Mouse (Mus musculus) liver, embryonic 12.5 days (tissue): ENCODE results near the gene Bcat2. TPM values are rescaled to one million over a fixed set of nuclear protein-coding genes. Genes with fewer than 3 reads are reported as not detected.

Experiments used
- ATAC-seq: fragments of 200-750 bp; cut with Nextera tagmentation; 2 replicates; pipeline ENCODE4 v1.8.0; 2017; ENCODE audit warnings: moderate number of reproducible peaks, mild to moderate bottlenecking, moderate library complexity
- H3K27ac ChIP-seq: fragments of 300-500 bp; sonication (generic); 2 replicates; pipeline ENCODE4 v1.5.1; 2016; ENCODE audit warnings: mild to moderate bottlenecking
- H3K27me3 ChIP-seq: fragments of 300-500 bp; sonication (generic); replicated peaks from 2 replicates; pipeline ENCODE4 v1.6.1; 2016; ENCODE audit warnings: mild to moderate bottlenecking, moderate library complexity
- H3K36me3 ChIP-seq: fragments of 300-500 bp; sonication (generic); 2 replicates; pipeline ENCODE4 v1.6.1; 2016; ENCODE audit warnings: mild to moderate bottlenecking, moderate library complexity
- H3K4me1 ChIP-seq: fragments of 300-500 bp; sonication (generic); 2 replicates; pipeline ENCODE4 v1.6.1; 2016
- H3K4me2 ChIP-seq: fragments of 300-500 bp; sonication (generic); 2 replicates; pipeline ENCODE4 v1.6.1; 2016; ENCODE audit warnings: mild to moderate bottlenecking, moderate library complexity
- H3K4me3 ChIP-seq: fragments of 300-500 bp; sonication (generic); 2 replicates; pipeline ENCODE4 v1.5.1; 2016; ENCODE audit warnings: mild to moderate bottlenecking, moderate library complexity
- H3K9ac ChIP-seq: fragments of 300-500 bp; sonication (generic); 2 replicates; pipeline ENCODE4 v1.6.1; 2016; ENCODE audit warnings: mild to moderate bottlenecking, moderate library complexity
- H3K9me3 ChIP-seq: fragments of 300-500 bp; sonication (generic); replicated peaks from 2 replicates; pipeline ENCODE4 v1.6.1; 2016; ENCODE audit warnings: mild to moderate bottlenecking, moderate library complexity
- WGBS: fragments of 180-500 bp; shearing (Covaris S2); methylation state at CpG from one replicate; pipeline ENCODE4 v1.1.7; 2016; ENCODE audit not compliant: insufficient replicate concordance; 5-methylcytosine and 5-hydroxymethylcytosine counted together
- polyA plus RNA-seq: library from polyadenylated mRNA; unstranded; fragments of >200 nt; fragmentation: Nextera tagmentation; extraction: Ambion mirVana; gene quantifications from 2 replicates; pipeline ENCODE4 v1.2.1, GENCODE M21; 2016

The Bcat2 gene
- polyA plus RNA-seq, 1 experiment from 2014 or later: 54.7 TPM

- Histone ChIP-seq H3K4me3 (no peak overlapping the region), H3K36me3 (peaks cover 7% of the 10 kb centered on the region), H3K27me3 (peaks cover 25% of the 10 kb centered on the region; the same call in 1 of the 2 replicates), H3K4me2 (peak overlapping the region; percentile 34), H3K27ac (no peak overlapping the region), H3K4me1 (peaks cover 39% of the 10 kb centered on the region), H3K9ac (no peak overlapping the region), H3K9me3 (no peaks in the 10 kb centered on the region)
- WGBS: 13% methylated on average over 6 of the region's 6 CpGs
- ATAC-seq: no peak
These were observed 40.5 kb upstream of the Bcat2 start for GRCm38 (mm10) chr7:45529461-45529860.

GRCm38 (mm10) chr7:45530643-45531042 is 39.3 kb upstream of the Bcat2 start:
- H3K4me2 ChIP-seq: no peak overlapping the region
- H3K9me3 ChIP-seq: no peaks in the 10 kb centered on the region
- H3K4me3 ChIP-seq: no peak overlapping the region
- WGBS: 59% methylated on average over 2 of the region's 2 CpGs
- H3K4me1 ChIP-seq: peaks cover 32% of the 10 kb centered on the region
- no peaks in the 10 kb centered on the region for H3K36me3 ChIP-seq
- no peak overlapping the region for H3K27ac ChIP-seq
- H3K9ac ChIP-seq: no peak overlapping the region
- ATAC-seq: no peak
- H3K27me3 ChIP-seq: peaks cover 25% of the 10 kb centered on the region; the same call in 1 of the 2 replicates

- Histone ChIP-seq H3K4me2 (no peak overlapping the region), H3K27me3 (peaks cover 44% of the 10 kb centered on the region), H3K9me3 (no peaks in the 10 kb centered on the region), H3K27ac (no peak overlapping the region), H3K9ac (no peak overlapping the region), H3K36me3 (no peaks in the 10 kb centered on the region), H3K4me3 (no peak overlapping the region), H3K4me1 (peaks cover 10% of the 10 kb centered on the region)
- WGBS: 79% methylated on average over 1 of the region's 1 CpGs
- no peak for ATAC-seq
These were observed 34.3 kb upstream of the Bcat2 start for GRCm38 (mm10) chr7:45535676-45536075.

- H3K4me3 ChIP-seq: no peak overlapping the region
These were observed 32.4 kb upstream of the Bcat2 start for GRCm38 (mm10) chr7:45537602-45538001.

GRCm38 (mm10) chr7:45538163-45539041 is 31.6 kb upstream of the Bcat2 start:
- no peaks in the 10 kb centered on the region for H3K9me3 ChIP-seq
- no peak overlapping the region for H3K27ac ChIP-seq
- 6% methylated on average over 29 of the region's 29 CpGs for WGBS
- H3K4me3 ChIP-seq: peak overlapping the region; percentile 50
- peak; percentile 47 for ATAC-seq
- H3K9ac ChIP-seq: peak overlapping the region; percentile 49
- peaks cover 10% of the 10 kb centered on the region for H3K4me1 ChIP-seq
- H3K4me2 ChIP-seq: peak overlapping the region; percentile 69
- H3K27me3 ChIP-seq: peaks cover 36% of the 10 kb centered on the region
- no peaks in the 10 kb centered on the region for H3K36me3 ChIP-seq

More at GRCm38 (mm10) chr7:45537602-45538001, 32.4 kb upstream of the Bcat2 start:
- Histone ChIP-seq H3K27ac (no peak overlapping the region), H3K4me1 (peaks cover 10% of the 10 kb centered on the region), H3K9ac (no peak overlapping the region), H3K4me2 (peak overlapping the region; percentile 69), H3K36me3 (no peaks in the 10 kb centered on the region), H3K9me3 (no peaks in the 10 kb centered on the region), H3K27me3 (peaks cover 36% of the 10 kb centered on the region)
- ATAC-seq: no peak
- WGBS: 75% methylated on average over 10 of the region's 10 CpGs

GRCm38 (mm10) chr7:45539095-45539494 is 30.9 kb upstream of the Bcat2 start:
- Histone ChIP-seq H3K4me2 (no peak overlapping the region), H3K27ac (no peak overlapping the region), H3K4me3 (no peak overlapping the region), H3K9me3 (no peaks in the 10 kb centered on the region), H3K4me1 (peaks cover 10% of the 10 kb centered on the region), H3K9ac (0 out of 2 replicates have a peak overlapping the region, but pooled peaks have one; percentile 13), H3K36me3 (no peaks in the 10 kb centered on the region), H3K27me3 (peaks cover 36% of the 10 kb centered on the region)
- WGBS: 72% methylated on average over 3 of the region's 3 CpGs
- ATAC-seq: 0 out of 2 replicates have a peak, but pooled peaks have one; percentile 8

- WGBS: 66% methylated on average over 2 of the region's 2 CpGs
- peaks cover 36% of the 10 kb centered on the region for H3K27me3 ChIP-seq
- no peak for ATAC-seq
These were observed 29.7 kb upstream of the Bcat2 start for GRCm38 (mm10) chr7:45540213-45540612.

GRCm38 (mm10) chr7:45544525-45544924 is 25.4 kb upstream of the Bcat2 start:
- Histone ChIP-seq H3K4me3 (no peak overlapping the region), H3K27ac (no peak overlapping the region), H3K4me1 (no peaks in the 10 kb centered on the region), H3K27me3 (0 out of 2 replicates have a peak, but pooled peaks cover 23% of the 10 kb centered on the region), H3K9me3 (peaks cover 6% of the 10 kb centered on the region; the same call in 1 of the 2 replicates), H3K4me2 (no peak overlapping the region), H3K9ac (no peak overlapping the region), H3K36me3 (no peaks in the 10 kb centered on the region)
- 64% methylated on average over 1 of the region's 1 CpGs for WGBS
- ATAC-seq: no peak

More at GRCm38 (mm10) chr7:45540213-45540612, 29.7 kb upstream of the Bcat2 start:
- H3K4me2 ChIP-seq: no peak overlapping the region
- peaks cover 10% of the 10 kb centered on the region for H3K4me1 ChIP-seq
- no peak overlapping the region for H3K4me3 ChIP-seq
- no peaks in the 10 kb centered on the region for H3K36me3 ChIP-seq
- no peak overlapping the region for H3K9ac ChIP-seq
- H3K9me3 ChIP-seq: peaks cover 6% of the 10 kb centered on the region; the same call in 1 of the 2 replicates
- no peak overlapping the region for H3K27ac ChIP-seq

GRCm38 (mm10) chr7:45549641-45550436 is 20.1 kb upstream of the Bcat2 start:
- Histone ChIP-seq H3K27me3 (0 out of 2 replicates have a peak, but pooled peaks cover 21% of the 10 kb centered on the region), H3K4me2 (no peak overlapping the region), H3K27ac (no peak overlapping the region), H3K4me3 (no peak overlapping the region), H3K9ac (no peak overlapping the region), H3K36me3 (no peaks in the 10 kb centered on the region), H3K4me1 (peaks cover 18% of the 10 kb centered on the region), H3K9me3 (no peaks in the 10 kb centered on the region)
- WGBS: 80% methylated on average over 16 of the region's 16 CpGs
- no peak for ATAC-seq

- Histone ChIP-seq H3K27me3 (0 out of 2 replicates have a peak, but pooled peaks cover 24% of the 10 kb centered on the region), H3K36me3 (no peaks in the 10 kb centered on the region), H3K27ac (no peak overlapping the region), H3K4me2 (no peak overlapping the region), H3K9ac (no peak overlapping the region), H3K9me3 (no peaks in the 10 kb centered on the region), H3K4me3 (no peak overlapping the region), H3K4me1 (peaks cover 19% of the 10 kb centered on the region)
- ATAC-seq: no peak
- WGBS: 64% methylated on average over 11 of the region's 11 CpGs
These were observed 19.0 kb upstream of the Bcat2 start for GRCm38 (mm10) chr7:45550821-45551511.

GRCm38 (mm10) chr7:45551512-45551883 is 18.5 kb upstream of the Bcat2 start:
- H3K4me2 ChIP-seq: no peak overlapping the region
- no peaks in the 10 kb centered on the region for H3K36me3 ChIP-seq
- peaks cover 24% of the 10 kb centered on the region for H3K4me1 ChIP-seq
- 54% methylated on average over 8 of the region's 8 CpGs for WGBS
- no peak overlapping the region for H3K4me3 ChIP-seq
- ATAC-seq: no peak
- H3K27ac ChIP-seq: no peak overlapping the region
- no peak overlapping the region for H3K9ac ChIP-seq
- H3K9me3 ChIP-seq: no peaks in the 10 kb centered on the region
- 0 out of 2 replicates have a peak, but pooled peaks cover 24% of the 10 kb centered on the region for H3K27me3 ChIP-seq
